Mouse (Mus musculus) mouse embryonic stem cell (cell line): ENCODE results near the gene Slc15a4.

Source experiments
- in situ Hi-C, 2 experiments: fragments of 300-500 bp; cut with MboI; formaldehyde crosslinking; loops; 1 replicate in 1 of 2; 3 replicates in 1 of 2; pipeline ENCODE4 v1.14.3; 2019 to 2020; ENCODE audit warnings: low sequenced_read_pairs in 2 of 2, low pct_unique_long_range_greater_than_20kb in 1 of 2, mixed read lengths in 1 of 2; ENCODE audit not compliant: unreplicated experiment in 1 of 2

Gene Slc15a4

GRCm38 (mm10) chr5:127632167-127633145 lies at the start of gene Slc15a4, which contains the start of gene Glt1d1:
TSS of gene Slc15a4 (minus strand) at chr5:127632897.
TSS of gene Glt1d1 (plus strand) at chr5:127632262.
- in situ Hi-C loops: no loop called here

- in situ Hi-C loops: loop anchor here in 1 of 2 experiments (25.0 kb wide), 1 partner anchor 934 kb away; the partner anchor contains the start of gene Fzd10
Measured at GRCm38 (mm10) chr5:127678501-127678900, 45.8 kb upstream of the Slc15a4 start.

- in situ Hi-C loops: loop anchor here in 1 of 2 experiments (25.0 kb wide), 1 partner anchor 935 kb away; the partner anchor contains the start of gene Fzd10
Measured at GRCm38 (mm10) chr5:127677561-127677960, 44.9 kb upstream of the Slc15a4 start.

- in situ Hi-C loops: no loop called here
Measured at GRCm38 (mm10) chr5:127673913-127674312, 41.2 kb upstream of the Slc15a4 start.

- in situ Hi-C loops: no loop called here
Measured at GRCm38 (mm10) chr5:127660979-127661378, 28.3 kb upstream of the Slc15a4 start.

- in situ Hi-C loops: no loop called here
Measured at GRCm38 (mm10) chr5:127660267-127660666, 27.6 kb upstream of the Slc15a4 start.

GRCm38 (mm10) chr5:127659312-127659711 lies 26.6 kb upstream of the Slc15a4 start:
- in situ Hi-C loops: no loop called here

- in situ Hi-C loops: no loop called here
Measured at GRCm38 (mm10) chr5:127658257-127658656, 25.6 kb upstream of the Slc15a4 start.

GRCm38 (mm10) chr5:127649077-127649476 lies 16.4 kb upstream of the Slc15a4 start:
- in situ Hi-C loops: no loop called here

GRCm38 (mm10) chr5:127648046-127648445 lies 15.3 kb upstream of the Slc15a4 start:
- in situ Hi-C loops: no loop called here

- in situ Hi-C loops: no loop called here
Measured at GRCm38 (mm10) chr5:127641185-127641958, 8.7 kb upstream of the Slc15a4 start.

GRCm38 (mm10) chr5:127640359-127640758 lies 7.7 kb upstream of the Slc15a4 start:
- in situ Hi-C loops: no loop called here

- in situ Hi-C loops: no loop called here
Measured at GRCm38 (mm10) chr5:127639635-127640034, 6.9 kb upstream of the Slc15a4 start.

- in situ Hi-C loops: no loop called here
Measured at GRCm38 (mm10) chr5:127639067-127639605, 6.4 kb upstream of the Slc15a4 start.

GRCm38 (mm10) chr5:127638177-127638576 lies 5.5 kb upstream of the Slc15a4 start:
- in situ Hi-C loops: no loop called here

- in situ Hi-C loops: no loop called here
Measured at GRCm38 (mm10) chr5:127637622-127638021, 4.9 kb upstream of the Slc15a4 start.

GRCm38 (mm10) chr5:127633666-127634065 lies 969 bp upstream of the Slc15a4 start:
- in situ Hi-C loops: no loop called here

- in situ Hi-C loops: no loop called here
Measured at GRCm38 (mm10) chr5:127633188-127633587, 491 bp upstream of the Slc15a4 start.

GRCm38 (mm10) chr5:127631671-127632070 lies 1.0 kb downstream of the Slc15a4 start:
- in situ Hi-C loops: no loop called here
